Mouse (Mus musculus): ENCODE results near the gene Gsg1l. TPM values are rescaled to one million over a fixed set of nuclear protein-coding genes. Genes with fewer than 3 reads are reported as not detected.
A peak's percentile ranks its signal among the peaks of the same experiment; 100 is the strongest.

Gsg1l gene
- polyA plus RNA-seq, 1 experiment from 2014 or later: 6.4 TPM

DNA sequence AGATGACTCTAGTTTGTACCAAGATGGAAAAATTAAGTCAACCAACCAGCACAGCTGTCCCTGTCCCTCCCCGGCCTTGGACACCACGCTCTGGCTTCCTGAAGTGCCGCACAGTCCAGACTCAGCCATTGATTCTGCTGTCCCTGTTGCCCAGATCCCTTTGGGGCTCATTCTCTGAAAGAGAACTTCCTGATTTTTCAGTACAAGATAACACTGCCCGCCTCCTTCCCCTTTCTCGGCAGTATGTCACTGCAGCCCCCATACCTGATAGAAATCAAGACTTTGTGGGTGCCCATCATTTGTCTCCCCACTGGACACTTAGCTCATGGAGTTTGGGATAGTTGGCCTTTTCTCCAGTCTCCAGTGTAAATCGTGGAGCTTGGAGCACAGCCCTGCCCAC, 37.1 kb downstream of the Gsg1l start:
- H3K4me2 ChIP-seq: no peak overlapping the region
- ATAC-seq (replicated peaks; ENCODE audit: insufficient number of reproducible peaks, low FRiP score, low TSS enrichment): no peak
- 0 out of 2 replicates have a peak, but pooled peaks cover 3% of the 10 kb centered on the region for H3K27me3 ChIP-seq (ENCODE audit: control insufficient read depth, insufficient read depth, low read length)
- no peaks in the 10 kb centered on the region for H3K36me3 ChIP-seq (ENCODE audit: control insufficient read depth, insufficient read depth, low read length)
- H3K9ac ChIP-seq (ENCODE audit: low read depth, low read length): no peak overlapping the region
- no peaks in the 10 kb centered on the region for H3K9me3 ChIP-seq (replicated peaks; ENCODE audit: control insufficient read depth, low read length)
- no peak overlapping the region for H3K4me3 ChIP-seq (ENCODE audit: low read depth, low read length)
- peaks cover 5% of the 10 kb centered on the region for H3K4me1 ChIP-seq (ENCODE audit: control insufficient read depth, insufficient read depth, low read length)
- whole genome bisulfite sequencing (ENCODE audit: insufficient replicate concordance): 76% methylated on average over 6 of the region's 6 CpGs
- no peak overlapping the region for H3K27ac ChIP-seq (ENCODE audit: low read depth, low read length)

DNA sequence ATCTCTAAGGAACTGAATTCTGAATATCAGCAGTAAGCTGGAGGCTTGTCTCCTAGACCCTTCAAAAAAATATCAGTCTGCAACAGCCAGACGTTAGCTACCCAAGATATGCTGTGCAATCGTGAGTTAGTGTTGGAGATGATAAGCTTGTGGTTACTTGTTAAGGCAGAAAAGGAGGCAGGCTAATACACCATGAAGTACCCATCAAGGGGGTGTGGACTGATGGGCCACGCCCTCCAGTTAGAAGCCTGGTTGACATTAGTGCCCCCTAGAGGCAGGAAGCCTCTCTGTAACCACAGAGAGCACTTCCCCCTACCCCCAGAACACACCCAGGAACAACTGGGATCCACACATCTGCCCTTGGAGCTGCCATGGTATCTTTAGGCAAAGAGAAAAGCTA, 39.9 kb downstream of the Gsg1l start:
- Histone ChIP-seq H3K27me3 (ENCODE audit: control insufficient read depth, insufficient read depth, low read length) (no peaks in the 10 kb centered on the region), H3K4me3 (ENCODE audit: low read depth, low read length) (no peak overlapping the region), H3K27ac (ENCODE audit: low read depth, low read length) (no peak overlapping the region), H3K36me3 (ENCODE audit: control insufficient read depth, insufficient read depth, low read length) (no peaks in the 10 kb centered on the region), H3K9ac (ENCODE audit: low read depth, low read length) (no peak overlapping the region), H3K4me2 (no peak overlapping the region), H3K9me3 (replicated peaks; ENCODE audit: control insufficient read depth, low read length) (no peaks in the 10 kb centered on the region), H3K4me1 (ENCODE audit: control insufficient read depth, insufficient read depth, low read length) (peaks cover 25% of the 10 kb centered on the region)
- ATAC-seq (replicated peaks; ENCODE audit: insufficient number of reproducible peaks, low FRiP score, low TSS enrichment): no peak; the same call in 1 of the 2 replicates
- 12% methylated on average over 3 of the region's 3 CpGs for WGBS (ENCODE audit: insufficient replicate concordance)

DNA sequence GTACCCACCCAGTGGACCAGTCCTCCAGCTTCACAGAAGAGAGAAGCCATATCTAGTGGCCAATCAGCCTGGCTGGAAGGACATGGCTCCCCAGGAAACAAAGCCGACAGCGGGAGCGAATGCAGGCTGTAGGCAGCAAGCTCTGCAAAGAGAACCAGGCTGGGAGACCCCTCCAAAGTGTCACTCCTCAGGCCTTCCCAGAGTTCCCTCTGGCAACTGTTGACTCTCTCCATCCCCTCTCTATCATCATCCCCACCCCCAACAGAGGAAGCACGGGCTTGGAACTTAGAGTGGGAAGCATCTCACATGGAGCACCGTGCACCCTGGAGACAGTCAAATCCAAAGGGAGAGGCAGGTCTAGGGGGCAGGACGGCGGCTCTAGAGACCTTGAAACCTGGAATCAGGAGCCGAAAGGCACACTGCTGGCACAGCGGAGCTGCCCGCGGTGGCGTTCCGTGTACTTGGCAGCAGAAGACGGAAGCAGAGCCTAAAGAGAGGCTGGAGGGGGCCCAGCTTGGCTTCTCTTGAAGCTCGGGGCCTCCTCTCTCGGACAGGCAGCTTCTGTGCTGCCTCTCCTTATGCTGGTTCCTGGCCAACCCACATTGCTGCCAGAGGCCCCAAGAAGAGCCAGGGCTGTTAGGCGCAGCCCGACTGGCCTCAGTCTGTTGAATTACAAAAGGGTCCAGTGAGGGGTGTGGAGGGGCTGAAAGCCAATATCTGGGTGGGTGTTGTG, 41.3 kb downstream of the Gsg1l start:
- Histone ChIP-seq H3K27ac (ENCODE audit: low read depth, low read length) (no peak overlapping the region), H3K36me3 (ENCODE audit: control insufficient read depth, insufficient read depth, low read length) (no peaks in the 10 kb centered on the region), H3K9me3 (replicated peaks; ENCODE audit: control insufficient read depth, low read length) (no peaks in the 10 kb centered on the region), H3K4me3 (ENCODE audit: low read depth, low read length) (no peak overlapping the region), H3K4me2 (no peak overlapping the region), H3K9ac (ENCODE audit: low read depth, low read length) (no peak overlapping the region), H3K27me3 (ENCODE audit: control insufficient read depth, insufficient read depth, low read length) (no peaks in the 10 kb centered on the region), H3K4me1 (ENCODE audit: control insufficient read depth, insufficient read depth, low read length) (peaks cover 31% of the 10 kb centered on the region)
- no peak for ATAC-seq (replicated peaks; ENCODE audit: insufficient number of reproducible peaks, low FRiP score, low TSS enrichment)
- 71% methylated on average over 18 of the region's 18 CpGs for WGBS (ENCODE audit: insufficient replicate concordance)

DNA sequence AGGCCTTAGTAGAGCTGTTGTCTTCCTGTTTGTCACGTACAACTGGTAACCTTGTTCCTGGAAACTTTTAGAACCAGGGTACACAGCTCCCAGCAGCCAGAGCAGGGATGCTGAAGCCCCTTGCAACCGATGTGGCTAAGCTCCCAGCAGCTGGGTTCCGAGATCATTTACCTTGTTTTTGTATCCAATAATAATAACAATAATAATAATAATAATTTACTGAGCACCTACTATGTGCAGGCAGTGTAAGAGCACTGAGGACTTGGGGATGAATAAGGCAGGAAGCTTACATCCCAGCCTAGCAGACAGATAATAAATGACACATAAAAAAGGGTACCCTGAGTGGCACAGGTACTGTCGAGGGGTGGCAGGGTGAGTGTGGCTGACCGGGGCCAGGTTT, 42.4 kb downstream of the Gsg1l start:
- no peak overlapping the region for H3K27ac ChIP-seq (ENCODE audit: low read depth, low read length)
- peaks cover 41% of the 10 kb centered on the region for H3K4me1 ChIP-seq (ENCODE audit: control insufficient read depth, insufficient read depth, low read length)
- no peak for ATAC-seq (replicated peaks; ENCODE audit: insufficient number of reproducible peaks, low FRiP score, low TSS enrichment)
- H3K9ac ChIP-seq (ENCODE audit: low read depth, low read length): no peak overlapping the region
- H3K36me3 ChIP-seq (ENCODE audit: control insufficient read depth, insufficient read depth, low read length): no peaks in the 10 kb centered on the region
- no peak overlapping the region for H3K4me2 ChIP-seq
- H3K4me3 ChIP-seq (ENCODE audit: low read depth, low read length): no peak overlapping the region
- WGBS (ENCODE audit: insufficient replicate concordance): 82% methylated on average over 5 of the region's 5 CpGs
- H3K27me3 ChIP-seq (ENCODE audit: control insufficient read depth, insufficient read depth, low read length): no peaks in the 10 kb centered on the region
- no peaks in the 10 kb centered on the region for H3K9me3 ChIP-seq (replicated peaks; ENCODE audit: control insufficient read depth, low read length)

DNA sequence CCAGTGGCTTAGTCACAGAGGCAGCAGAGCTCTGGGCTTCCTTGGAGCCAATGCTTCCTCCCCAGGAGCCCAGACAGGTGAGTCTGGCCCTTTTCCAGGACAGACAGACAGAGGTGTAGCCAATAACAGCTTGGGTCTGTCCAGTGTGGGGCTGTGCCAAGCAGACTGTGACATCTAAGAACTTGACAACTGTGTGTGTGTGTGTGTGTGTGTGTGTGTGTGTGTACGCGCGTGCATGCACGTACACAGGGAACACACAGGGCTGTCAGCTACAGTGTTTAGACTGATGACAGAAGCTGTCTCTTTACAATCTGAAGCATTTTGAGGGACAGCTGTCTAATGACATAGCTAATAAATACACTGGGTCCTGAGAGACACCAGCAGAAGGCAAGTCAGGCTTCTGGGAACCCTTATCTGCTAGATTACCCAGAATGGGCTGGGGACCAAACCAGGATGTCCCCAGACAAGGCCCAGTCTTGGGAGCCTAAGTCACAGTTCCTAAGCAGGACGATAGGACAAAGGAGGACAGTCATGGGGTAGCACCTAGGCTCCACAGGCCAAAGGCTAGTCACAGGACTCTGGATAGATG, 42.9 kb downstream of the Gsg1l start:
- no peaks in the 10 kb centered on the region for H3K9me3 ChIP-seq (replicated peaks; ENCODE audit: control insufficient read depth, low read length)
- peaks cover 41% of the 10 kb centered on the region for H3K4me1 ChIP-seq (ENCODE audit: control insufficient read depth, insufficient read depth, low read length)
- peak overlapping the region; percentile 69; the same call in 1 of the 2 replicates for H3K27ac ChIP-seq (ENCODE audit: low read depth, low read length)
- H3K4me3 ChIP-seq (ENCODE audit: low read depth, low read length): no peak overlapping the region
- no peak for ATAC-seq (replicated peaks; ENCODE audit: insufficient number of reproducible peaks, low FRiP score, low TSS enrichment)
- no peak overlapping the region; the same call in 1 of the 2 replicates for H3K4me2 ChIP-seq
- no peaks in the 10 kb centered on the region for H3K27me3 ChIP-seq (ENCODE audit: control insufficient read depth, insufficient read depth, low read length)
- 70% methylated on average over 5 of the region's 5 CpGs for WGBS (ENCODE audit: insufficient replicate concordance)
- no peaks in the 10 kb centered on the region for H3K36me3 ChIP-seq (ENCODE audit: control insufficient read depth, insufficient read depth, low read length)
- 0 out of 2 replicates have a peak overlapping the region, but pooled peaks have one; percentile 4 for H3K9ac ChIP-seq (ENCODE audit: low read depth, low read length)

DNA sequence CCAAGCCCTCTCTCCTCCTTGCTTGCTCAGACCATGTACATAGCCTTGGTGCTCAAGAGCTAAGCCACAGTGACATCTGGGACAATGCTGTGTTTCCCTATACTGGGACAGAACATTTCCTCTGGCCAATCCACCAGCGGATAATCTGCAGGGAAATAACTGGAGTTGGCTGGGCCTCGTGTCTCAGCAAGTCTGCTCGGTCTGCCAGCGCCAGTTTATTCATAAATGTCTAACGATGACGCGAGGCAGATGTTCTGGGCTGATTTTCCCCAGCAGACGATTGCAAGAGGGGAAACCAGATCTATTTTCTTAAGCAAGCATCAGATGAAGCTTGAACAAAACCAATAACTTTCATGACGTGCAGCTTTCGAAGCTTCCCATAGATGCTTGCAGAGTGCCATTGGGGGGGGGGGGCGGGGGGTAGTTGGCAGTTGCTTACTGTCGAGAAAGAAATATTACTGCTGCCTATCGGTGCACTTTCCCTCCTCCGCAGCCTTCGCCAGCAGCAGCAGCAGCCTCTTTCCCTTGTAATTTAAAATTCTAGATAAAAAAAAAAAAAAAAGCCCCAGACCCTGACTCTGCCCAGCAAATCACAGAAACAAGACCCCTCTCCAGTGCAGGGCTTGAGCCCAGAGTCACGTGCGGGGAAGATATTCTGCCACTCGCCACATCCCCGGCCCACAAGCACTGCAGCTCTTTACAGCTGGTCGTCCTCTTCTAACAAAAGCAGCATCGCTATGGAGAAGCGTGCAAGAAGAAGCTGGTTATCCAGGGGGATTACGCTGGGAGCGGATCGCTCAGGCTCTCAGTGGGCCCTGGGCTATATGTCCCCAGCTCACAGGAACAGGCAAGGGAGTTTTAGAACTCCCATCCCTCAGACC, 43.6 kb downstream of the Gsg1l start:
- H3K27ac ChIP-seq (ENCODE audit: low read depth, low read length): peak overlapping the region; percentile 69
- H3K9ac ChIP-seq (ENCODE audit: low read depth, low read length): 0 out of 2 replicates have a peak overlapping the region, but pooled peaks have one; percentile 4

DNA sequence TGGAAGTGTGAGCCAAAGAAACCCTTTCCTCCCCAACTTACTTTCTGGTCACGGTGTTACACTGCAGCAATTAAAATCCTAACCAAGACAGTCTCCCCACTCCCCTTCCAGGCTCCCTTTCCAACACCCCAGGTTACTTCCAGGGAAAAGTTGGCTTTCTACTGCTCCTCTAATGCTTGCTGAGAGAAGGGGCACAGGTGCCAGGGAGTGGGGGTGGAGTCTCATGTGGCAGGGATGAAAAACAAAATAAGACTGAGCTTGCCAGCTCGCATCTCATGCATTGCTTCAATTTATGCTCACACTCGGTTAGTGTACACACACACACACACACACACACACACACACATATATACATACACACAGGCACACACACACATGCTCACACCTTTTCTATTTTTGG, 46.9 kb downstream of the Gsg1l start:
- no peak overlapping the region for H3K9ac ChIP-seq (ENCODE audit: low read depth, low read length)
- no peak overlapping the region for H3K4me3 ChIP-seq (ENCODE audit: low read depth, low read length)
- H3K4me2 ChIP-seq: no peak overlapping the region
- no peak overlapping the region for H3K27ac ChIP-seq (ENCODE audit: low read depth, low read length)
- H3K36me3 ChIP-seq (ENCODE audit: control insufficient read depth, insufficient read depth, low read length): no peaks in the 10 kb centered on the region; the same call in 1 of the 2 replicates
- 67% methylated on average over 3 of the region's 3 CpGs for WGBS (ENCODE audit: insufficient replicate concordance)
- no peaks in the 10 kb centered on the region for H3K9me3 ChIP-seq (replicated peaks; ENCODE audit: control insufficient read depth, low read length)
- H3K27me3 ChIP-seq (ENCODE audit: control insufficient read depth, insufficient read depth, low read length): no peaks in the 10 kb centered on the region
- no peak for ATAC-seq (replicated peaks; ENCODE audit: insufficient number of reproducible peaks, low FRiP score, low TSS enrichment)
- H3K4me1 ChIP-seq (ENCODE audit: control insufficient read depth, insufficient read depth, low read length): peaks cover 39% of the 10 kb centered on the region

More for the DNA sequence above, 43.6 kb downstream of the Gsg1l start:
- Histone ChIP-seq H3K4me1 (ENCODE audit: control insufficient read depth, insufficient read depth, low read length) (peaks cover 41% of the 10 kb centered on the region), H3K36me3 (ENCODE audit: control insufficient read depth, insufficient read depth, low read length) (no peaks in the 10 kb centered on the region; the same call in 1 of the 2 replicates), H3K27me3 (ENCODE audit: control insufficient read depth, insufficient read depth, low read length) (no peaks in the 10 kb centered on the region), H3K9me3 (replicated peaks; ENCODE audit: control insufficient read depth, low read length) (no peaks in the 10 kb centered on the region), H3K4me3 (ENCODE audit: low read depth, low read length) (no peak overlapping the region), H3K4me2 (no peak overlapping the region; the same call in 1 of the 2 replicates)
- WGBS (ENCODE audit: insufficient replicate concordance): 46% methylated on average over 25 of the region's 25 CpGs
- no peak for ATAC-seq (replicated peaks; ENCODE audit: insufficient number of reproducible peaks, low FRiP score, low TSS enrichment)

DNA sequence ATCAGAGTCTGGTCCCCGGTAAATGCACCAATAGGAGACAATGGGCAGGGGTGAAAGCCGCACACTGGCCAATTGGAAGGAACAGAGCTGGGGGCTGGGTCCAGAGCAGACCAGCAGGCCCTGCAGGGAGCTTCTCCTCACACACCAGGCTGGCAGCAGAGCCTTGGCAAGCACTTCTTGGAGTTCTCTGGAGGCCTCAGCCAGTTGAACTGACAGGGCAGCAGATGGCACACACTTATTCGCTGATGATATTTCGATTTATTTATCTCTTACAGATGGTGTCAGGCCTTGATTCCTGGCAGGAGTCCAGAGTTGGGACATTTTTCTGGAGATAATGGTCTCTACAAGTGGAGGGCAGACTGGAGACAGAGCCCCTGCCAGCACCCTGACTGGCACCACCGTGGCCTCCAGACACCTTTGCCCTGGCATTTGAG, 49.4 kb downstream of the Gsg1l start:
- Histone ChIP-seq H3K4me2 (no peak overlapping the region), H3K36me3 (ENCODE audit: control insufficient read depth, insufficient read depth, low read length) (no peaks in the 10 kb centered on the region; the same call in 1 of the 2 replicates), H3K4me3 (ENCODE audit: low read depth, low read length) (no peak overlapping the region), H3K27ac (ENCODE audit: low read depth, low read length) (no peak overlapping the region), H3K9me3 (replicated peaks; ENCODE audit: control insufficient read depth, low read length) (no peaks in the 10 kb centered on the region), H3K27me3 (ENCODE audit: control insufficient read depth, insufficient read depth, low read length) (no peaks in the 10 kb centered on the region), H3K9ac (ENCODE audit: low read depth, low read length) (no peak overlapping the region), H3K4me1 (ENCODE audit: control insufficient read depth, insufficient read depth, low read length) (peaks cover 20% of the 10 kb centered on the region)
- WGBS (ENCODE audit: insufficient replicate concordance): 84% methylated on average over 5 of the region's 5 CpGs
- ATAC-seq (replicated peaks; ENCODE audit: insufficient number of reproducible peaks, low FRiP score, low TSS enrichment): no peak

Data from heart, embryonic 11.5 days (tissue).